Mouse (Mus musculus) liver, embryonic 14.5 days (tissue): ENCODE results near the gene Pop5. TPM values are rescaled to one million over a fixed set of nuclear protein-coding genes. Genes with fewer than 3 reads are reported as not detected.
A peak's percentile ranks its signal among the peaks of the same experiment; 100 is the strongest.

Experiments used
- ATAC-seq: fragments of 200-750 bp; cut with Nextera tagmentation; 2 replicates; pipeline ENCODE4 v1.8.0; 2017; ENCODE audit warnings: moderate number of reproducible peaks, mild to moderate bottlenecking, moderate library complexity; ENCODE audit not compliant: insufficient read depth
- DNase-seq, 3 experiments: peaks; one replicate each; pipeline ENCODE4 v3.0.0-alpha.2; 2012 to 2013; ENCODE audit warnings: low read depth in 3 of 3, low spot score in 3 of 3
- H3K27ac ChIP-seq: fragments of 300-500 bp; sonication (generic); 2 replicates; pipeline ENCODE4 v1.5.1; 2014; ENCODE audit warnings: moderate library complexity, mild to moderate bottlenecking, control low read depth, inconsistent platforms
- H3K27me3 ChIP-seq: fragments of 300-500 bp; sonication (generic); 2 replicates; pipeline ENCODE4 v1.6.1; 2014; ENCODE audit warnings: mild to moderate bottlenecking, low read length, moderate library complexity; ENCODE audit not compliant: control insufficient read depth, insufficient read depth
- H3K36me3 ChIP-seq: fragments of 300-500 bp; sonication (generic); replicated peaks from 2 replicates; pipeline ENCODE4 v1.6.1; 2014; ENCODE audit warnings: low read depth; ENCODE audit not compliant: control insufficient read depth, insufficient read depth
- H3K4me1 ChIP-seq, 2 experiments: fragments of 200-500 bp in 1 of 2; fragments of 300-500 bp in 1 of 2; sonication (generic) in 1 of 2; replicated peaks; 2 replicates each; pipeline ENCODE4 v1.6.1; 2012 to 2014; ENCODE audit warnings: antibody characterized with exemption in 1 of 2, inconsistent platforms in 1 of 2, low read length in 1 of 2; ENCODE audit not compliant: control insufficient read depth in 2 of 2, insufficient read depth in 2 of 2
- H3K4me2 ChIP-seq: fragments of 300-500 bp; sonication (generic); 2 replicates; pipeline ENCODE4 v1.6.1; 2014; ENCODE audit warnings: low read depth, mild to moderate bottlenecking, control low read depth, moderate library complexity
- H3K4me3 ChIP-seq, 2 experiments: fragments of 200-500 bp in 1 of 2; fragments of 300-500 bp in 1 of 2; sonication (generic) in 1 of 2; 2 replicates each; pipeline ENCODE4 v1.5.1; 2012 to 2014; ENCODE audit warnings: low read depth in 2 of 2, low read length in 2 of 2, mild to moderate bottlenecking in 2 of 2, control low read depth in 1 of 2, inconsistent platforms in 1 of 2, moderate library complexity in 1 of 2; ENCODE audit not compliant: insufficient read depth in 1 of 2
- H3K9ac ChIP-seq: fragments of 300-500 bp; sonication (generic); replicated peaks from 2 replicates; pipeline ENCODE4 v1.6.1; 2014; ENCODE audit warnings: mild to moderate bottlenecking, control low read depth, moderate library complexity
- H3K9me3 ChIP-seq: fragments of 300-500 bp; sonication (generic); 2 replicates; pipeline ENCODE4 v1.6.1; 2016; ENCODE audit warnings: low read length, mixed read lengths; ENCODE audit not compliant: control insufficient read depth
- CTCF ChIP-seq: IDR thresholded peaks from 2 replicates; pipeline ENCODE4 v1.5.1; 2016; ENCODE audit warnings: antibody characterized with exemption, low read depth, control low read depth
- EP300 ChIP-seq: IDR thresholded peaks from 2 replicates; pipeline ENCODE4 v1.6.1; 2016; ENCODE audit warnings: antibody characterized with exemption, low read depth
- WGBS: fragments of 180-500 bp; shearing (Covaris S2); extraction: QIAGEN DNeasy Blood & Tissue Kit; methylation state at CpG from one replicate; pipeline ENCODE4 v1.1.7; 2014; ENCODE audit not compliant: insufficient replicate concordance; 5-methylcytosine and 5-hydroxymethylcytosine counted together
- polyA plus RNA-seq, 2 experiments: library from polyadenylated mRNA; depleted of rRNA in 1 of 2; stranded (reverse) in 1 of 2; unstranded in 1 of 2; fragments of >200 nt; fragmentation: Nextera tagmentation in 1 of 2; extraction: Ambion mirVana in 1 of 2; gene quantifications; 2 replicates each; pipeline versions ENCODE4 v1.2.1 to v1.2.3; 2012 to 2014

The Pop5 gene
- polyA plus RNA-seq, 2 experiments: 55.2 to 95.5 TPM

DNA sequence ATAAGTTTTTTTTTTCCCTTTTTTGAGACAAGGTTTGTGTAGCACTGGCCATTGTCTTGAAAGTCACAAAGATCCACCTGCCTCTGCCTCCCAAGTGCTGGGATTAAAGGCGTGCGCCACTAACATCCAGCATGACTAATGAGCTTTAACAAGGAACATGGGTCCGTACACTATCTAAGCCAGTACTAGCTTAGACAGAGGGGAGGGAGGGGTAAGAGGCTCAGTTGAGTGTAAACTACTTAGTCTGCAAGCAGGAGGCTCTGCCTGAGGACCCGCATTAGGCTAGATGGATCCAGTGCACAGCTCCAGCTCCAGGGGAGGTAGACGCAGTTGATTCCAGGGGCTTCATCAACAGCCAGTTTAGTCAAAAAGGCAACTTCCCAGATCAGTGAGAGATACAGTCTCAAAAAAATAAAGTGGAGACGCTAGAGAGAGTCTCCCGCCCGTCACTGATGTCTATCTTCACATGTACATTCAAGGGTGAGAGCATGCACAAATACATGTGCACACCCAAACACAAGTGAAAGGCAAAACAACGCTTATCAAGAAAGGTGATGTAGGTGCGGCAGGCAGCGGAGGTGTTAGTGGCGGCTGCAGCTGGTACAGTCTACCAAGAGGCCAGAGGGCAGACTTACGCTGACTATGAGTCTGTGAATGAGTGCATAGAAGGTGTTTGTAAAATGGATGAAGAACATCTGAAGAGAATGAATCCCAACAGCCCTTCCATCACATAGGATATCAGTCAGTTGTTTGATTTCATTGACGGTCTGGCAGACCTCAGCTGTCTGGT lies 27.1 kb downstream of the Pop5 start:
- Histone ChIP-seq H3K4me3 (no peak overlapping the region), H3K27ac (no peak overlapping the region), H3K9ac (no peak overlapping the region), H3K9me3 (no peaks in the 10 kb centered on the region), H3K4me1 (peaks cover 39 to 47% of the 10 kb centered on the region in 2 experiments), H3K27me3 (no peaks in the 10 kb centered on the region), H3K4me2 (no peak overlapping the region), H3K36me3 (peaks cover 65% of the 10 kb centered on the region)
- ATAC-seq (no peak), DNase-seq (no peak)
- TF ChIP-seq CTCF: no peak
- TF ChIP-seq EP300: no peak
- WGBS: 85% methylated on average over 14 of the region's 14 CpGs

DNA sequence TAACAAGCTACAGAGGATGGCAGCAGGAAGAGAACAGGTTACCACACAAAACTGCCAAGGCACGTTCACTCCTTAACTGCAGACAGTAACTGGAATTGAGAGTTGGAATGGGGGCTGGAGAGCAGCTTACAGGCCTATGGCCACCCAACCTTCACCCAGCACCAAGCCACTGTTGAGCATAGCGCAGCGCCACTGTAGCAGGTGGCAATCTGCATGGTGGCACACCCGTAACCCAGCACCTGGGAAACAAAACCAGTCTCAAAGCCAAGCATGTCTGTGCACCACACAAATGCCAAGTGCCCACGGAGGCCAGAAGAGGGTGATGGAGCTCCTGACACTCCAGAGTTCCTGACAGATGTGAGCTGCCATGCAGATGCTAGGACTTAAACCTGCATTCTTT lies 30.7 kb downstream of the Pop5 start:
- peak overlapping the region; percentile 97 for H3K27ac ChIP-seq
- peaks cover 62% of the 10 kb centered on the region for H3K36me3 ChIP-seq
- H3K4me3 ChIP-seq: peak overlapping the region; percentile 29 to 49
- no peaks in the 10 kb centered on the region for H3K9me3 ChIP-seq
- H3K4me1 ChIP-seq: peaks cover 57 to 71% of the 10 kb centered on the region in 2 experiments
- peak; percentile 53 for ATAC-seq
- TF ChIP-seq EP300 (no peak), CTCF (peak; percentile 30; the same call in 1 of the 2 replicates)
- no peak for DNase-seq
- no peaks in the 10 kb centered on the region for H3K27me3 ChIP-seq
- peak overlapping the region; percentile 73 for H3K4me2 ChIP-seq
- 61% methylated on average over 5 of the region's 5 CpGs for WGBS
- peak overlapping the region; percentile 70 for H3K9ac ChIP-seq

DNA sequence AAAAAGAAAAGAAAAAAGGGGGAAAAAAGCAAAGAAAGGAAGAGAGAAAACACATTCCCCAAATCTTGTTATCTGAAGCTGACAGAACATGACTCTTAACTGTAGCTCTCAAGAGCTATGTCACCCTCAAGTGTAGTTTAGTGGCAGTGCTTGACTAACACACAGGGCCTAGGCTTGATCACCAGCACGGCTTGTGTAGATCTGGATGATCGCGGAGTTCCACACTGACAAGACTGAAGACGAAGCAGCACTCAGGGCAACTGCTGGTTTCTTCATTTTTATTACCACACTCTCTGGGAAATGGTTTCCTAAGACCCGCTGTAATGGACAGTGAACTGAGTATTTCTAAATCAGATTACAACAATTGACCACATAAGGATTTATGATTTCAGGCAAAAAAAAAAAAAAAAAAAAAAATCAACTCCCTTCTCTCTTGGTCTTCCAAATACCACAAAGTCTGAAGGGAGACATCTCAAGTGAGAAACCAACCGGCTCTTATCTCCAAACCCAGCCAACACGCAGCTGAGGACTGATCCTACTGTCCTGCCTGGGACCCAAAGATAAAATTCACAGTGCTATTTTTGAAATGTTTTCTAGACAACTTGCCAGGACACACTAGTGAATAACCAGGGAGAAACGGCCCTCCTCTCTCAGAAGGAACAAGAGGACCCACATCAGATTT lies 31.3 kb downstream of the Pop5 start:
- peak overlapping the region; percentile 73 for H3K4me2 ChIP-seq
- peak; percentile 95 for TF ChIP-seq EP300
- peak; percentile 2; the same call in 1 of the 2 replicates for TF ChIP-seq CTCF

DNA sequence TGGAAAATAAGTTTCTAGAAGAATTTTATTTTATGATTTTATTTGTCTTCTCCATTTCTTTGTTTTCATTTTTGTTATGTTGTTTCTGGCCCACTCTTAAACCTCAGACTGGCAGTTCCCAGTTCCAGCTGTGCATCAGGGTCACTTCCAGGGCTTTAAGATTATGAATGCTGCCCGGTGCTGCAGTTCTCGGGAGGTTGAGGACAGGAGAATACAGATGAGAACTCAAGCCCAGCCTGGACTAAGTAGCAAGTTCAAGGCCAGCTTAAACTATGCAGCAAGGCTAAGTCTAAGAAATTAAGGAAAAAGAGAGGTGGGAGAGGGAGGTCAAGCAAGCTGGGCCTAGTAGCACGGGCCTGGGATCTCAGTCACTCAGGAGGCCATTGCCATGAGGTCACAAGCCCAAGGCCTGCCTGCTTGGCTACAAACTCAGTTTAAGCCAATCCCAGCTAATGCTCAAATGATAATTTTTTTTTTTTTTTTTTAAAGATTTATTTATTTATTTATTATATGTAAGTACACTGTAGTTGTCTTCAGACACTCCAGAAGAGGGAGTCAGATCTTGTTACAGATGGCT lies 31.9 kb downstream of the Pop5 start:
- 19% methylated on average over 3 of the region's 3 CpGs for WGBS
- Histone ChIP-seq H3K36me3 (peaks cover 55% of the 10 kb centered on the region), H3K4me3 (peak overlapping the region; percentile 39 to 49), H3K9ac (peak overlapping the region; percentile 71), H3K9me3 (no peaks in the 10 kb centered on the region), H3K27me3 (no peaks in the 10 kb centered on the region), H3K27ac (peak overlapping the region; percentile 97), H3K4me1 (peaks cover 54 to 69% of the 10 kb centered on the region in 2 experiments), H3K4me2 (peak overlapping the region; percentile 73)
- DNase-seq (no peak), ATAC-seq (peak; percentile 50; the same call in 1 of the 2 replicates)
- TF ChIP-seq CTCF (no peak), EP300 (no peak)

More for the DNA sequence above, 31.3 kb downstream of the Pop5 start:
- Histone ChIP-seq H3K9me3 (no peaks in the 10 kb centered on the region), H3K27ac (peak overlapping the region; percentile 97), H3K4me3 (peak overlapping the region; percentile 20 to 49; a peak in 3 of 4 replicates), H3K9ac (peak overlapping the region; percentile 71), H3K4me1 (peaks cover 54 to 71% of the 10 kb centered on the region in 2 experiments), H3K36me3 (peaks cover 59% of the 10 kb centered on the region), H3K27me3 (no peaks in the 10 kb centered on the region)
- 18% methylated on average over 8 of the region's 8 CpGs for WGBS
- DNase-seq (peak; percentile 95 to 98 (median 95)), ATAC-seq (peak; percentile 90)
